Mouse (Mus musculus) olfactory bulb, adult 2 months (tissue): Measurements from ENCODE around the gene Adgra1. TPM values are rescaled to one million over a fixed set of nuclear protein-coding genes. Genes with fewer than 3 reads are reported as not detected.

Experiments
- H3K27ac ChIP-seq: fragments of 200-500 bp; 2 replicates; pipeline ENCODE4 v1.5.1; 2012; ENCODE audit warnings: low read depth, low read length; ENCODE audit not compliant: insufficient read depth
- H3K4me1 ChIP-seq: fragments of 200-500 bp; 2 replicates; pipeline ENCODE4 v1.6.1; 2012; ENCODE audit warnings: low read length; ENCODE audit not compliant: control insufficient read depth, insufficient read depth
- H3K4me3 ChIP-seq: fragments of 200-500 bp; 2 replicates; pipeline ENCODE4 v1.5.1; 2012; ENCODE audit warnings: mild to moderate bottlenecking, low read depth, low read length, moderate library complexity; ENCODE audit not compliant: insufficient read depth
- CTCF ChIP-seq: fragments of 200-500 bp; IDR thresholded peaks from 2 replicates; pipeline ENCODE4 v1.5.1; 2012; ENCODE audit warnings: low read depth, mild to moderate bottlenecking, low read length, moderate library complexity; ENCODE audit not compliant: insufficient read depth
- POLR2A ChIP-seq: fragments of 200-500 bp; IDR thresholded peaks from 2 replicates; pipeline ENCODE4 v1.6.1; 2012; ENCODE audit warnings: mild to moderate bottlenecking, low read depth, low read length, moderate library complexity; ENCODE audit not compliant: insufficient read depth
- WGBS: fragments of 180-500 bp; shearing (Covaris S2); methylation state at CpG from one replicate; pipeline ENCODE4 v1.1.7; 2018; 5-methylcytosine and 5-hydroxymethylcytosine counted together
- polyA plus RNA-seq: library from polyadenylated mRNA; stranded (reverse); fragments of >200 nt; gene quantifications from 2 replicates; pipeline ENCODE4 v1.2.4, GENCODE M21; 2012; ENCODE audit warnings: low replicate concordance; ENCODE audit not compliant: missing spikeins, insufficient read depth, insufficient read length

Gene Adgra1
- polyA plus RNA-seq, 1 experiment: not detected

- 67% methylated on average over 5 of the region's 5 CpGs for WGBS
- TF ChIP-seq CTCF (no peak), POLR2A (no peak)
- H3K27ac ChIP-seq: no peak overlapping the region
- H3K4me1 ChIP-seq: no peaks in the 10 kb centered on the region; the same call in 1 of the 2 replicates
- no peak overlapping the region for H3K4me3 ChIP-seq
These were observed 37.0 kb downstream of the Adgra1 start for GRCm38 (mm10) chr7:139871014-139871413.

- Histone ChIP-seq H3K4me1 (no peaks in the 10 kb centered on the region), H3K27ac (no peak overlapping the region), H3K4me3 (no peak overlapping the region)
- TF ChIP-seq CTCF (no peak), POLR2A (no peak)
- 65% methylated on average over 10 of the region's 10 CpGs for WGBS
These were observed 43.3 kb downstream of the Adgra1 start for GRCm38 (mm10) chr7:139877167-139877792.

- Histone ChIP-seq H3K4me3 (no peak overlapping the region), H3K27ac (no peak overlapping the region), H3K4me1 (no peaks in the 10 kb centered on the region)
- 78% methylated on average over 5 of the region's 5 CpGs for WGBS
- no peak for TF ChIP-seq CTCF
- TF ChIP-seq POLR2A: no peak
These were observed 44.1 kb downstream of the Adgra1 start for GRCm38 (mm10) chr7:139878122-139878521.

GRCm38 (mm10) chr7:139878621-139879020, 44.6 kb downstream of the Adgra1 start:
- no peaks in the 10 kb centered on the region for H3K4me1 ChIP-seq
- H3K27ac ChIP-seq: no peak overlapping the region
- TF ChIP-seq POLR2A (no peak), CTCF (no peak)
- no peak overlapping the region for H3K4me3 ChIP-seq
- 88% methylated on average over 6 of the region's 6 CpGs for WGBS

GRCm38 (mm10) chr7:139883545-139883944, 49.6 kb downstream of the Adgra1 start:
- WGBS: 92% methylated on average over 4 of the region's 4 CpGs
- no peak overlapping the region for H3K27ac ChIP-seq
- no peak overlapping the region for H3K4me3 ChIP-seq
- TF ChIP-seq POLR2A (no peak), CTCF (no peak)
- no peaks in the 10 kb centered on the region for H3K4me1 ChIP-seq

GRCm38 (mm10) chr7:139891779-139892178, 57.8 kb downstream of the Adgra1 start:
- H3K4me1 ChIP-seq: peaks cover 10% of the 10 kb centered on the region; the same call in 1 of the 2 replicates
- TF ChIP-seq CTCF (no peak), POLR2A (no peak)
- H3K27ac ChIP-seq: no peak overlapping the region
- no peak overlapping the region for H3K4me3 ChIP-seq
- 83% methylated on average over 5 of the region's 5 CpGs for WGBS

GRCm38 (mm10) chr7:139894655-139895557, 60.9 kb downstream of the Adgra1 start, which contains the start of gene Kndc1:
Kndc1 (plus strand) TSS chr7:139894696.
- Histone ChIP-seq H3K4me3 (peak within 1 kb of the TSS; percentile 56), H3K27ac (no peak within 1 kb of the TSS), H3K4me1 (peaks cover 10% of the 10 kb centered on the region; the same call in 1 of the 2 replicates)
- TF ChIP-seq POLR2A (peak; percentile 16; the same call in 1 of the 2 replicates), CTCF (no peak)
- WGBS: 1% methylated on average over 50 of the region's 50 CpGs

GRCm38 (mm10) chr7:139896271-139896670, 62.3 kb downstream of the Adgra1 start:
- Histone ChIP-seq H3K27ac (no peak overlapping the region), H3K4me1 (peaks cover 12% of the 10 kb centered on the region), H3K4me3 (no peak overlapping the region)
- WGBS: 84% methylated on average over 7 of the region's 7 CpGs
- TF ChIP-seq CTCF: no peak
- TF ChIP-seq POLR2A: no peak

GRCm38 (mm10) chr7:139896796-139897195, 62.8 kb downstream of the Adgra1 start:
- TF ChIP-seq POLR2A: no peak
- TF ChIP-seq CTCF: no peak
- 82% methylated on average over 7 of the region's 7 CpGs for WGBS
- H3K4me1 ChIP-seq: peaks cover 12% of the 10 kb centered on the region
- H3K27ac ChIP-seq: no peak overlapping the region
- no peak overlapping the region for H3K4me3 ChIP-seq
